Mouse (Mus musculus): Measurements from ENCODE around the gene Myb.

DNA sequence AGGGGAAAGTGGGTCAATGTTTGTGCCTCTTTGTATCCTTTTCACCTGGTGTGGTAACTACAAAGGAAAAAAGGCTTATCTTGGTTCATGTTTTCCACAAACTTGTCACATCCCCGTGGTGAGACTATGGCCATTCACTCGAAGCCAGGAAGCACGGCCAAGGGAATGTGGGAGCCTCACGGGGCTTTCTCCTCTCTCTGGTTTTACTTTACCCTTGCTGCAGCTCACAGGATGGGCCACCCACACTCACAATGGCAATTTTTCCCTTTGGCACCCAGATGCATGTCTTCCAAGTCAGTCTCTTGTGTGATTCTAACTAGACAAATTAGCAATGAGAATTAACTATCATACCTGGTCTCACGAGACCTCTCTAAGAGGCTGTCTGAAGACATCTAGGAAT lies 43.1 kb upstream of the Myb start:
- no peak for TF ChIP-seq TCF12 (IDR thresholded peaks at IDR 0.05; ENCODE audit: low read depth, low read length)
- TF ChIP-seq CTCF (conservative IDR thresholded peaks at IDR 0.05 in 1 of 2, IDR thresholded peaks at IDR 0.05 in 1 of 2; ENCODE audit: low read depth in 2 of 2, low read length in 2 of 2): no peak
- no peak for TF ChIP-seq POLR2A (IDR thresholded peaks at IDR 0.05; ENCODE audit: low read depth, low read length)
- no peak for TF ChIP-seq ETS1 (conservative IDR thresholded peaks at IDR 0.05; ENCODE audit: low read depth, low read length)
- TF ChIP-seq ZC3H11A (IDR thresholded peaks at IDR 0.05; ENCODE audit: low read depth, low read length): no peak
- no peak for TF ChIP-seq USF1 (IDR thresholded peaks at IDR 0.05; ENCODE audit: low read depth, low read length)
- TF ChIP-seq CHD2 (IDR thresholded peaks at IDR 0.05; ENCODE audit: low read length): no peak
- TF ChIP-seq ZMIZ1 (IDR thresholded peaks at IDR 0.05; ENCODE audit: low read depth, low read length): no peak
- no peak for TF ChIP-seq ZKSCAN1 (IDR thresholded peaks at IDR 0.05; ENCODE audit: borderline replicate concordance, low read depth, low read length)
- TF ChIP-seq TBP (conservative IDR thresholded peaks at IDR 0.05; ENCODE audit: low read depth, low read length): no peak
- TF ChIP-seq EP300 (IDR thresholded peaks at IDR 0.05; ENCODE audit: low read length): no peak
